Mouse (Mus musculus): Measurements from ENCODE around the gene Cyp1a2.

GRCm38 (mm10) chr9:57683520-57683919 lies at the start of gene Cyp1a2:
- no peak for TF ChIP-seq CTCF (IDR thresholded peaks at IDR 0.05; ENCODE audit: extremely low read depth, insufficient read depth, insufficient read length, insufficient replicate concordance)
- no peak for TF ChIP-seq POLR2A (IDR thresholded peaks at IDR 0.05; ENCODE audit: low read depth, low read length)
